In genomic region chr15:96244715-96245114, GRCm38 (mm10) we compare ENCODE assay signal across 5 mouse cellular contexts. TPM values are rescaled to one million over a fixed set of nuclear protein-coding genes. Genes with fewer than 3 reads are reported as not detected.
DNase-seq lines count a peak whose midpoint lies in the region; ATAC-seq and TF ChIP-seq lines count a peak whose summit lies in the region.
"Not testable (repeated sequence)": the region's sequence is repeated elsewhere in the genome, so short reads cannot be mapped to it uniquely, and the experiment has no call there.

No protein-coding gene starts in this region.

- TF ChIP-seq EP300 in ES-Bruce4 (IDR thresholded peaks at IDR 0.05; ENCODE audit: insufficient read depth, low read depth, low read length), result peak; percentile 98

- not testable (repeated sequence) for H3K27me3 ChIP-seq in ES-Bruce4 (ENCODE audit: control insufficient read depth, insufficient read depth, low read length, poor library complexity, severe bottlenecking); intestine, postnatal 0 days (replicated peaks; ENCODE audit: control insufficient read depth, insufficient read depth, low read length)

- H3K9ac ChIP-seq in ES-Bruce4 (ENCODE audit: low read depth, poor library complexity, severe bottlenecking); ES-E14 (ENCODE audit: insufficient read depth, low read depth, low read length, poor library complexity, severe bottlenecking); intestine, postnatal 0 days (ENCODE audit: low read depth, low read length): not testable (repeated sequence)

- TF ChIP-seq CTCF in ES-Bruce4 (IDR thresholded peaks at IDR 0.05; ENCODE audit: low read depth, low read length); gastrocnemius, adult 2 months (IDR thresholded peaks at IDR 0.05); intestine, postnatal 0 days (IDR thresholded peaks at IDR 0.05; ENCODE audit: low read depth): not testable (repeated sequence)

- in situ Hi-C loops in ES-E14 (cut with MboI; ENCODE audit: low sequenced_read_pairs in 2 of 2, unreplicated experiment in 2 of 2), result not testable (repeated sequence)

- H3K4me3 ChIP-seq in ES-Bruce4 (ENCODE audit: low read depth, low read length); gastrocnemius, adult 2 months; intestine, postnatal 0 days (ENCODE audit: low read depth, low read length): not testable (repeated sequence)
- peak overlapping the region in 1 of 2 experiments; percentile 2; a peak in 1 of 4 replicates for H3K4me3 ChIP-seq in ES-E14 (ENCODE audit: insufficient read depth in 1 of 2, low read depth in 1 of 2, low read length in 2 of 2, poor library complexity in 1 of 2, severe bottlenecking in 1 of 2)

- not testable (repeated sequence) for TF ChIP-seq POLR2A in ES-Bruce4 (IDR thresholded peaks at IDR 0.05; ENCODE audit: insufficient read depth, low read length)

- H3K36me3 ChIP-seq in ES-Bruce4 (ENCODE audit: control insufficient read depth, insufficient read depth, low read length, poor library complexity, severe bottlenecking); ES-E14 (ENCODE audit: control insufficient read depth, insufficient read depth, low read length, poor library complexity, severe bottlenecking); intestine, postnatal 0 days (ENCODE audit: control insufficient read depth, insufficient read depth): not testable (repeated sequence)

- WGBS in intestine, postnatal 0 days, result 38% methylated on average over 10 of the region's 10 CpGs

- H3K4me1 ChIP-seq in ES-Bruce4 (ENCODE audit: control insufficient read depth, insufficient read depth, low read length); intestine, postnatal 0 days (replicated peaks; ENCODE audit: control insufficient read depth, insufficient read depth, low read length): not testable (repeated sequence)
- peaks cover 9 to 13% of the 10 kb centered on the region in 2 experiments for H3K4me1 ChIP-seq in ES-E14 (ENCODE audit: control insufficient read depth in 2 of 2, insufficient read depth in 2 of 2, low read length in 2 of 2, poor library complexity in 1 of 2)

- peak; percentile 54; the same call in 1 of the 2 replicates for ATAC-seq in intestine, postnatal 0 days

- peaks cover 31% of the 10 kb centered on the region for H3K9me3 ChIP-seq in ES-Bruce4 (replicated peaks; ENCODE audit: control insufficient read depth, insufficient read depth, low read length, poor library complexity, severe bottlenecking)
- not testable (repeated sequence) for H3K9me3 ChIP-seq in ES-E14 (ENCODE audit: control insufficient read depth, insufficient read depth, low read depth, low read length); intestine, postnatal 0 days (ENCODE audit: control insufficient read depth)

- H3K27ac ChIP-seq in ES-Bruce4 (ENCODE audit: insufficient read depth, low read length), result peak overlapping the region; percentile 97
- peak overlapping the region; percentile 75; the same call in 1 of the 2 replicates for H3K27ac ChIP-seq in ES-E14 (ENCODE audit: insufficient read depth, low read depth, low read length, poor library complexity, severe bottlenecking)
- H3K27ac ChIP-seq in gastrocnemius, adult 2 months, result peak overlapping the region; percentile 35; the same call in 1 of the 2 replicates
- not testable (repeated sequence) for H3K27ac ChIP-seq in intestine, postnatal 0 days (ENCODE audit: low read depth, low read length)

- H3K4me2 ChIP-seq in intestine, postnatal 0 days (replicated peaks; ENCODE audit: low read depth), result not testable (repeated sequence)

- peak; percentile 77 for DNase-seq in ES-E14 (ENCODE audit: low read depth, low spot score)
- peak; percentile 49 for DNase-seq in WW6 (ENCODE audit: low read depth, low spot score)
- not testable (repeated sequence) for DNase-seq in gastrocnemius, adult 2 months

- intact Hi-C loops in gastrocnemius, adult 2 months (cut with DNase I), result not testable (repeated sequence)

TF ChIP-seq in ES-E14, 5 proteins besides CTCF, POLR2A, EP300 and RAD21:
- TF ChIP-seq CHD2 (IDR thresholded peaks at IDR 0.05; ENCODE audit: low read depth, low read length), result 0 out of 2 replicates have a peak, but pooled peaks have one; percentile 12
TF ChIP-seq in ES-E14: peak in this region for 1; not testable (repeated sequence) for 4.

RNA-seq across cellular contexts. Expression of gene Arid2, which starts 42.6 kb away (rescaled TPM):
- polyA plus RNA-seq in ES-Bruce4 (2011; ENCODE audit: insufficient read depth, insufficient read length, low read depth, missing spikeins), result 78.4 and 81.5 TPM in 2 replicates
- total RNA-seq in ES-E14 (2012; rRNA removed), result 33.0 and 33.2 TPM in 2 replicates
- 10 to 100 TPM; 13.1 to 13.2 TPM for total RNA-seq in gastrocnemius, adult 2 months (2021)
- 9.4 and 10.0 TPM in 2 replicates for polyA plus RNA-seq in intestine, postnatal 0 days (2015; fragmentation: Nextera tagmentation; extraction: Ambion mirVana)
